Mouse (Mus musculus): ENCODE data around the gene Zdhhc18. TPM values are rescaled to one million over a fixed set of nuclear protein-coding genes. Genes with fewer than 3 reads are reported as not detected.

Zdhhc18 gene
- polyA plus RNA-seq (2012; rRNA removed): 38.0 and 46.5 TPM in 2 replicates
- 4.0 and 7.0 TPM in 2 replicates for polyA plus RNA-seq (2014; fragmentation: Nextera tagmentation; extraction: Ambion mirVana)

DNA sequence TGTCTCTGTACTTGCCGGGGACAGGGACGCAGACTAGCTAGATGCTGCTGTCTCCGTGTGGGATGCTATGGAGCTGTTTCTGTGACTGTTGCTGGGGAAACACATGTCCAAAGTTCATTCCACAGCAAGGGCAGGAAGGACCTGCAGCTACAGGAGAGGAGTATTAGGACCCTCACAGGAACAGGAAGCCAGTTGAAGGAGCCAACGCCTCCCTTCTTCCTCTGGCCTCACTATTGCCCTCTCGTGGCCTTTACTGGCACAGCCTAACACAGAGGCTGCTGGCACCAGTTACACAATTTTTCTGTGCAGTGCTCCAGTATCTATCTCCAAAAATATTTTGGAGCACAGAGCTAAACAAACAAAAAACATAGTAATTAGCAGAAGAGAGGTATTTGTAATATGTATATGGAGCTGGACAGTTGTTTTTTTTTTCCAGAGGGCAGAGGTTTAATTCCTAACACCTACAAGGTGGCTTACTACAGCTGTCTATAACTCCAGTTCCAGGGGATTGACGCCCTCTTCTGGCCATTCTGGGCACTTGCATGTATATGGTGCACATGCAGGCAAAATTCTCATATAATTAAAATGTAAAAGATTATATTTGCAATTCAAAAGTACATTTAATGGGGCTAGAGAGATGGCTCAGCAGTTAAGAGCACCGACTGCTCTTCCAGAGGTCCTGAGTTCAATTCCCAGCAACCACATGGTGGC, at the start of gene Zdhhc18:
Gene Zdhhc18 (minus strand): TSS at position 166 of the 711 bp plus-strand sequence.
- Histone ChIP-seq H3K4me1 (ENCODE audit: control insufficient read depth, insufficient read depth, low read length) (no peaks in the 10 kb centered on the region), H3K4me3 (replicated peaks; ENCODE audit: low read length) (peak within 1 kb of the TSS; percentile 9; the same call in 1 of the 2 replicates), H3K27me3 (ENCODE audit: control insufficient read depth, insufficient read depth, low read length) (no peaks in the 10 kb centered on the region), H3K27ac (replicated peaks; ENCODE audit: low read depth, low read length) (no peak within 1 kb of the TSS), H3K9me3 (ENCODE audit: control insufficient read depth, low read length) (no peaks in the 10 kb centered on the region), H3K4me2 (replicated peaks; ENCODE audit: low read depth, low read length, severe bottlenecking) (peak within 1 kb of the TSS; percentile 20), H3K36me3 (ENCODE audit: control insufficient read depth, insufficient read depth, low read length) (no peaks in the 10 kb centered on the region), H3K9ac (ENCODE audit: low read depth, low read length, severe bottlenecking) (no peak within 1 kb of the TSS)
- peak; percentile 74 for DNase-seq (ENCODE audit: low spot score)
- no peak for TF ChIP-seq POLR2A (IDR thresholded peaks at IDR 0.05; ENCODE audit: borderline replicate concordance, extremely low read depth, insufficient read depth, insufficient read length)
- 37% methylated on average over 7 of the region's 7 CpGs for WGBS
- ATAC-seq (ENCODE audit: low FRiP score, low read depth): no peak

DNA sequence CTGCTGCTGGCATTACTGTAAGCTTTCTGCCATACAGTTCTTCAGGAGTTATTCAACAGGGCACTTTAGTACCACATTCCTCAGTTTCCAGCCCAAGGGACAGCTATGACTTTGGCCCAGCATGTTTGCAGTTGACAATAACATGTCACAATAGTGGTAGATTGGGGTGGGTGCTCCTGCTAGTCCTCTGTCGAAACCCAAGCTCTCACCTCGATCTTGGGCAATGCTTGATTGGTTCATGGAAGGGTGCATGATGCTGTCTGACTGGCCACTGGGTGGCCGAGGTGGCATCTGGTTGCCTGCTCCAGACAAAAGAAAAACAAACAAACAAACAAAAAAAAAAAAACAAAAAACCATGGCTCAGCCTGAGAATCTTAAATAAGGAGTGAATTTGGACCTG, 45.4 kb upstream of the Zdhhc18 start:
- Histone ChIP-seq H3K27ac (replicated peaks; ENCODE audit: low read depth, low read length) (no peak overlapping the region), H3K4me1 (ENCODE audit: control insufficient read depth, insufficient read depth, low read length) (peaks cover 11% of the 10 kb centered on the region), H3K4me2 (replicated peaks; ENCODE audit: low read depth, low read length, severe bottlenecking) (no peak overlapping the region), H3K9ac (ENCODE audit: low read depth, low read length, severe bottlenecking) (no peak overlapping the region), H3K9me3 (ENCODE audit: control insufficient read depth, low read length) (no peaks in the 10 kb centered on the region), H3K27me3 (ENCODE audit: control insufficient read depth, insufficient read depth, low read length) (no peaks in the 10 kb centered on the region), H3K36me3 (ENCODE audit: control insufficient read depth, insufficient read depth, low read length) (peaks cover 82% of the 10 kb centered on the region), H3K4me3 (replicated peaks; ENCODE audit: low read length) (no peak overlapping the region)
- WGBS: 85% methylated on average over 3 of the region's 3 CpGs
- TF ChIP-seq POLR2A (IDR thresholded peaks at IDR 0.05; ENCODE audit: borderline replicate concordance, extremely low read depth, insufficient read depth, insufficient read length): no peak
- ATAC-seq (ENCODE audit: low FRiP score, low read depth): no peak
- no peak for DNase-seq (ENCODE audit: low spot score)

DNA sequence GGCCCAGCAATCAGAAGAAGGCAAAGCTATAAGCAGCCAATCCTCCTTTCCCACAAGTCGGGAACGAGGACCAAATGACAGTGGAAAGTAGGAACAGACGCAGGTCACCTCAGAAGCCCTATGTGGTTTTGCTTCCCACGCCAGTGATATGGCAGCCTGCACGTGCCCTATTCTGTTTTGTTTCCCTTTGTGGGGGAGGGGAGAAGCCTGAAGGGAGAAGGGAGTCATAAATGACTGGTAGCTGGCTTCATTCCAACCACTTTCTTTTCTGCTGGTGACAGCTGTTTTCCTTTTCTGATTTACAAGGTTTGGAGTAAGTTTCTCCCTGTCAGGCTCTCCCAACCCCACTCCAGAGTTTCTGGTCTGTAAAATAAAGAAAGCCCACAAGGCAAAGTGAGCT, 40.3 kb upstream of the Zdhhc18 start:
- Histone ChIP-seq H3K27ac (replicated peaks; ENCODE audit: low read depth, low read length) (no peak overlapping the region), H3K4me3 (replicated peaks; ENCODE audit: low read length) (no peak overlapping the region), H3K9me3 (ENCODE audit: control insufficient read depth, low read length) (no peaks in the 10 kb centered on the region), H3K4me2 (replicated peaks; ENCODE audit: low read depth, low read length, severe bottlenecking) (no peak overlapping the region), H3K9ac (ENCODE audit: low read depth, low read length, severe bottlenecking) (no peak overlapping the region), H3K36me3 (ENCODE audit: control insufficient read depth, insufficient read depth, low read length) (peaks cover 98% of the 10 kb centered on the region), H3K27me3 (ENCODE audit: control insufficient read depth, insufficient read depth, low read length) (no peaks in the 10 kb centered on the region), H3K4me1 (ENCODE audit: control insufficient read depth, insufficient read depth, low read length) (peaks cover 11% of the 10 kb centered on the region)
- peak; percentile 34; the same call in 1 of the 2 replicates for ATAC-seq (ENCODE audit: low FRiP score, low read depth)
- peak; percentile 82 for DNase-seq (ENCODE audit: low spot score)
- no peak for TF ChIP-seq POLR2A (IDR thresholded peaks at IDR 0.05; ENCODE audit: borderline replicate concordance, extremely low read depth, insufficient read depth, insufficient read length)
- WGBS: 16% methylated on average over 5 of the region's 5 CpGs

DNA sequence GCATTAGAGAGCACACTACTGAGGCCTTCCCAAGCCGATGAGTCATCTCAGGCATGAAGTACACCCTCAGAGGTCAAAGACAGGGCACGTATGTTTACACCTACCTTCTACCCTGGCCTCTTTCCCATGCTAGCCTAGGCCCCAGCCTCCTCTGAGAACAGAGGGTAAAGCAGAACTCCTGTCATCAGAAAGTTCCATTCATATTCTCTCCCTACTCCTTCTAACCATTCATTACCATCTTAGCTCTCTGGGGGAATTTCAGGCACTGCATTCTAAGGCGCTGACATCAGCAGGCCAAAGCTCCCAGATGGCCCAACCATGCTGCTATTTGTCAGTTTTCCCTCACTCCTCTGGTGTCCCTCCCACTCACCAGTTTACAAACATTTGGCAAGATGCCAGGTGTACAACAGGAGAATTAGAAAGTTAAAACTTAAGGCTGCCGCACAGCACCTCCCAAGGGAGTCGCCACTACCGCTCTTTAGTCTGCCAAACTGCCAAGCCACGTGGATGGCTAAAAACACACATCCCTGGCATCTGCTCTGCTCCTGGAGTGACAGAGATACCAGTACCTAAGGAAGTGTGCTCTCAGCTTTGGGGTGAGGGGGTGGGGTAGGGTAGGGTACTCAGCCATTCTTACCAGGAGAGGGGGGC, 38.6 kb upstream of the Zdhhc18 start:
- WGBS: 59% methylated on average over 7 of the region's 7 CpGs
- ATAC-seq (ENCODE audit: low FRiP score, low read depth) (0 out of 2 replicates have a peak, but pooled peaks have one; percentile 14), DNase-seq (ENCODE audit: low spot score) (peak; percentile 43)
- H3K36me3 ChIP-seq (ENCODE audit: control insufficient read depth, insufficient read depth, low read length): peaks cover 98% of the 10 kb centered on the region
- H3K4me1 ChIP-seq (ENCODE audit: control insufficient read depth, insufficient read depth, low read length): peaks cover 11% of the 10 kb centered on the region
- no peak overlapping the region for H3K9ac ChIP-seq (ENCODE audit: low read depth, low read length, severe bottlenecking)
- H3K4me2 ChIP-seq (replicated peaks; ENCODE audit: low read depth, low read length, severe bottlenecking): no peak overlapping the region
- H3K4me3 ChIP-seq (replicated peaks; ENCODE audit: low read length): no peak overlapping the region
- no peaks in the 10 kb centered on the region for H3K27me3 ChIP-seq (ENCODE audit: control insufficient read depth, insufficient read depth, low read length)
- H3K9me3 ChIP-seq (ENCODE audit: control insufficient read depth, low read length): no peaks in the 10 kb centered on the region
- no peak for TF ChIP-seq POLR2A (IDR thresholded peaks at IDR 0.05; ENCODE audit: borderline replicate concordance, extremely low read depth, insufficient read depth, insufficient read length)
- H3K27ac ChIP-seq (replicated peaks; ENCODE audit: low read depth, low read length): no peak overlapping the region

DNA sequence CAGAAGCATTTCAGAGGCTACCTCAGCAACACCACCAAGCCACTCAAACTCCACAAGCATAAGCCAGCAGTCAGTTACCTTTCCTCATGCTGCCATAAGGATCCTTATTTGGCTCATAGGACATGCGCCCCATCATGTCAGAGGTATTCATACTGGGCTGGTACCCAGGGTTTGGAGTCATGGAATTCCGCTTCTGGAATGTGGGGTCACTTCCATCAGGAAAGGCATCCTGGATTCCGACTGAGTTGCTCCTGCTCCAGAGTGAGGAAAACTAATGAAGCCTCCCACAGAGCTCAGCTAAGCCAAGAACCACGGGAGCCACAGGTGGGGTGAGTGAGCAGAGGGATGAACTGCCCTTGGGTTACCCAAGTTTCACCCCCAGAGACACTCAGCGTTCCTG, 37.2 kb upstream of the Zdhhc18 start:
- no peak overlapping the region for H3K27ac ChIP-seq (replicated peaks; ENCODE audit: low read depth, low read length)
- no peak overlapping the region for H3K4me3 ChIP-seq (replicated peaks; ENCODE audit: low read length)
- peaks cover 11% of the 10 kb centered on the region for H3K4me1 ChIP-seq (ENCODE audit: control insufficient read depth, insufficient read depth, low read length)
- no peaks in the 10 kb centered on the region for H3K27me3 ChIP-seq (ENCODE audit: control insufficient read depth, insufficient read depth, low read length)
- DNase-seq (ENCODE audit: low spot score) (no peak), ATAC-seq (ENCODE audit: low FRiP score, low read depth) (no peak)
- H3K4me2 ChIP-seq (replicated peaks; ENCODE audit: low read depth, low read length, severe bottlenecking): no peak overlapping the region
- no peaks in the 10 kb centered on the region for H3K9me3 ChIP-seq (ENCODE audit: control insufficient read depth, low read length)
- peaks cover 97% of the 10 kb centered on the region for H3K36me3 ChIP-seq (ENCODE audit: control insufficient read depth, insufficient read depth, low read length)
- 78% methylated on average over 5 of the region's 5 CpGs for WGBS
- TF ChIP-seq POLR2A (IDR thresholded peaks at IDR 0.05; ENCODE audit: borderline replicate concordance, extremely low read depth, insufficient read depth, insufficient read length): no peak
- no peak overlapping the region for H3K9ac ChIP-seq (ENCODE audit: low read depth, low read length, severe bottlenecking)
